Mouse (Mus musculus) adrenal gland, adult (tissue): ENCODE measurements around the gene Ddx54.

Experiments used
- DNase-seq, 2 experiments: peaks; one replicate each; pipeline ENCODE4 v3.0.0; 2022 to 2023; ENCODE audit warnings: low spot score in 1 of 2; ENCODE audit not compliant: inconsistent age in 2 of 2

The Ddx54 gene

GRCm38 (mm10) chr5:120640094-120640493, 27.6 kb downstream of the Ddx54 start:
- no peak for DNase-seq

- DNase-seq = peak; percentile 79 to 91
Measured at GRCm38 (mm10) chr5:120643365-120644085, 31.0 kb downstream of the Ddx54 start.

DNA sequence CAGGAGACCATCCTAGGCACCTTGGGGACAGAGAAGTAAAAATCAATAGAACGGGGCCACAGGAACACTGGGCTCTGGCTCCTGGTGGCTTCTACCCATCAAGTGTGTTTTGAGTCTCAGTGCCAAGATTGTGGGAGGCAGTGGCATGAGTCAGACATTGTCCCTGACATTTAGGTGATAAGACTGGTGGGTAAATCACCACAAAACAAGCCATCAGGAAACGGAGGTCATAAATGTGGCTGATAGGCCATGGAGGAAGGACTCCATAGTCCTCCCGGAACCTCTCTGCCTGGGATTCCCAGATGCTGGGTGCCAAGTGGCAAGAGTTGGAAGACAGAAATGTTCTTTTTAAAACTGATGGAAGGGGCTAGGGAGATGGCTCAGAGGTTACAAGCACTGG, 31.7 kb downstream of the Ddx54 start:
- peak; percentile 86 to 93 for DNase-seq

DNA sequence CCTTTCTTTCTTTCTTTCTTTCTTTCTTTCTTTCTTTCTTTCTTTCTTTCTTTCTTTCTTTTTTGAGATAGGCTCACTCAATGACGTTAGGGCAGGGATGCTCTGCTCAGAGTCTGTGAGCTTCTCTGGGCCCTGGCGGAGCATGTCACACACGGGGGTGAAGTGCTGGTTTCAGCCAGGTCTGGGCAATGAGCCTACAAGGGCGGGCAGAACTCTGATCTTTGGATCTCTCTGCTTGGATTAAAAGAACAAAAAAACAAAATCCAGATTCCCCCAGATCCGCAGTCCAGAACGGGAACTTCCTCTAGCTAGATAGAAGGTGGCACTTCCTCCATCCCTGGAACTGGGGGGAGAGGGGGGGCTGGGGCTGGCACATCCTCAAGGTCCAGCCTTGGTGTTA, 33.3 kb downstream of the Ddx54 start:
- peak; percentile 60 to 77 for DNase-seq

DNA sequence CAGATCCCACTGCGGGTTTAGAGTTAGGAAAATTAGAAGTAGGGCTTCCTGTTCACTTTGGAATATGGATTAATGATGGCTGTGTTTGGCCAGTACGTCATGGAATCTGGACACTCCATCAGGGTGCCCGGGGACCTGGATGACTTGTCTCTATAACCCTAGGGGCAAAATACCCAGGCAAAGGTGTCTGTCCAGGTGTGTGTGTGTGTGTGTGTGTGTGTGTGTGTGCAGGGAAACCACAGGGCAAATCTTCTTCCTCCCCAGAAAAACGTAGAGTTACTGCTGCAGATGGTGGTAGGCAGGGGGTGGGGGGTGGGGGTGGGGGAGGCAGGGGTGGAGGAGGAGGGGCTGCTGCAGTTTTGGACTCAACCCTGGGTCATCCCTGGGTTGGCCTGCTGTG, 34.8 kb downstream of the Ddx54 start:
- DNase-seq = no peak

DNA sequence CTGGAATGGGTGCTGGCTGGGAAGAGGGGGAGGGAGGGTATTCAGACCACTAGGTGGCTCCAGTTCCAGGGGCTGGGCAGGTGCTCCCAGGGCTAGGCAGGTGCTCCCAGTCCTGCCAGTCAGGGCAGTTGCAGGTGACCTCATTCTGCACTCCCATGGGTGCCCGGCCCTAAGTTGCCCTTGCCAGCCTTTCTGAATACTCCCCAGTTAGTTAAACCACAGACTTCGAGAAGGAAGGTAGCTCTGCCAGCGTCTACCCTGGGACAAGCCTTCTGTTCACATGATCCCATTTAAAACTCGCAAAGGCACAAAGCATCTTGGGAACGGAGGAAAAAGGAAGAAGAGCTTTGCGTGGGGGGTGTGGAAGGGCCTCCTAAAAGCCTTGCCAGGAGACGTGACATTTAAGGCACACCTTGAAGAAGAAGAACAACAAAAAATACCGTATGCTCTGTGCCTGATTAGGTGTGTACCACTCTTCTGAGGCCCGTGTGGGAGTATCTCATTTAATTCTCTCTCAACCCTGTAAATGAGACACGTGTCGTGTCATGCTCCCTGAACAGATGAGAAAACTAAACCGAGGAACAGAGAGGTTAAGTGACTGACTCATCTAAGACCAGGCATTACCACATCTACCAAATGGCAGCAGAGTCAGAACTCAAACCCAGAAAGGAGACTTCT, 35.4 kb downstream of the Ddx54 start:
- DNase-seq = peak in 1 of 2 experiments; percentile 60

DNA sequence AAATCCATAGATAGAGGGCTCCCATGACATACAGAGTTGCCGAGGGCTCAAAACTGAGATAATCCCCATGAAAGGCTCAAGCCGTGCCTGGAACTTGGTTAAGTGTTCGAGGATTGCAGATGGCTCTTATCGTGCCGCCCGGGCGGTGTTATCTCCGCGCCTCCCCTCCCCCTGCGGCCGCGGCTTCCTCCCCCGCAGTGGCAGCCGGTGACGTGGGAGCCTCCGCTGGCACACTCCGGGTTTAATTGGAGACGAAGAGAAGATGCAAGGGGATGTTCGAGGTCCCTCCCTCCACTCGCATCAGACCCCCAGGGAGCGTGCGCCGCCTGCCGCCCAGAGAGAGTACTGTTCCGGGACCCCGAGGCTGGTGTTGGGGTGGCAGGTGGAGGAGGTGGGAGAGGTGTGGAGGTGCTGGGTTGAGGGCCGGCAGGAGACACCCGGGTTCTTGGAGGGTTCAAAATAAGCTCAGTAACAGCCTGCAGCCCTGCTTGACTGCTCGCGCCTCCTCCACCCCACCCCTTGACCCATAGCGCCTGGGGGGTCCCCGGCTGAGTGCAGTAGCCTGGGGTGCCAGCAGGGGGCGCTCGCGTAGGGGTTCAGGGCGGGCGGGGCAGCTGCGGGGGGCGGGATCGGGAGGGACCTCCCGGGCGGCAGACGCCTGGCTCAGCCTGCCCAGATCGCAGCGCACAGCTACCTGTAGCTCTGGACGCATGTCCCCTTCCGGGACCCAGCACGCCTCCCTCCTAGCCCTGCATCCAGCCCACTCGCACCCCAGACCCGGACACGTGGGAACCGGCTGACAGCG, 36.2 kb downstream of the Ddx54 start, which contains the start of gene Rasal1:
Gene Rasal1 (plus strand): TSS at position 244 of the 805 bp plus-strand sequence.
- peak; percentile 72 to 90 for DNase-seq

GRCm38 (mm10) chr5:120649374-120649933, 36.9 kb downstream of the Ddx54 start:
- DNase-seq = no peak

DNA sequence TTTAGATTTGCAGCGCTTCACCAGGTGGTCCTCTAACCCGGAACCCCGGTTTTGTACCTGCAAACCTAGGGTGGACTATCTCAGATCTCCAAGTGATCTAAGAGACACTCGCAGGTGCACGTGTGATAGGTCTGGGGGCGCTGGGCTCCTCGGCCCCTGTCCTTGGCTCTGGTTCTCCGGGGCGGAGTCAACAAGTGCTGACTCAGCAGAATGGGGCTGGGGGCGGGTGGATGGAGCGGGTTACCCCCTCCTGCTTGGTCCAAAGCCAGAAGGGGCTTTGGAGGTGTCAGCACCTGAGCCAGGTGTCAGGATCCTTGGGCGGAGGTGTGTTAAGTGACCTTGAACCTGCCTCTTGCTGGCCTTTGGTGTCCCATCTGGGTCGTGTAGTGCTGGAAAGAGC, 37.4 kb downstream of the Ddx54 start:
- DNase-seq = peak in 1 of 2 experiments; percentile 59

GRCm38 (mm10) chr5:120651230-120651629, 38.7 kb downstream of the Ddx54 start:
- no peak for DNase-seq

- no peak for DNase-seq
Measured at GRCm38 (mm10) chr5:120652915-120653701, 40.6 kb downstream of the Ddx54 start.

DNA sequence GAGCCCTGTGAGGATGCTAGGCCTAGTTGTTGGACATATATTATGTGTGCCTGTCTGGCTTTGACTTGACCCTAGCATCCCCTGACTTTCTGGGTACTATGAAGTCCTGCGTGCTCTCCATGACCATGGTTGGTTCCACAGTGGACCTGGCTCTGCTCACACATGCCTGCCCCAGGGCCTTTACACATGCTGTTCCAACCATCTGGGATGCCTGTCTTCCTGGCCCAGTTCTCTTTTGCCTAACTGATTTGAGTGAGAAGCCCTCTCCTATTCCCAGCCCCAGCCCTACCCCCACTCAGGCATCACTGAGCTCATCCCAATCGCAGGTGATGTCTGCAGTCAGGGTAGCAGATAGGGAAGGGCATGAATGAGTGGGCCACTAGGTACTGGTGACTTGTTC, 41.3 kb downstream of the Ddx54 start:
- no peak for DNase-seq

GRCm38 (mm10) chr5:120656281-120656751, 43.8 kb downstream of the Ddx54 start:
- DNase-seq = no peak

DNA sequence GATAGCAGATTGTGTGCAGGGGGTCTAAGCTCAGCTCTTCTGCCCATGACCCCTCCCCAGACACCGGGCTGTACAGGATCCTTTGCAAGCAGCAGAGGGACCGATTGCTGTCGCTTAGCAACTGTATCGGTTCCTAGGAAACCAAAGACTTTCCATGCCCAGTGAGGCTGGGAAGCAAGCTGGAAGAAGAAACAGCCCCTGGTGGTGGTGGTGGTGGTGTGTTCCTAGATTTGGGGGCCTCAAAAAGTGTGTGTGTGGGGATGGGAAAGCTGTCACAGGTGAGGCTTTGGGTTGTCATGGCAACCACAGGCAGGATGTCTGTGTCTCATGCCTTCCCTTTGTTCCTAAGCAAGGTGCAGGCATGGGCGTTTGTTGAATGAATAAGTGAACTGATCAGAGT, 48.3 kb downstream of the Ddx54 start:
- DNase-seq = no peak

- DNase-seq = no peak
Measured at GRCm38 (mm10) chr5:120664888-120665287, 52.3 kb downstream of the Ddx54 start.

DNA sequence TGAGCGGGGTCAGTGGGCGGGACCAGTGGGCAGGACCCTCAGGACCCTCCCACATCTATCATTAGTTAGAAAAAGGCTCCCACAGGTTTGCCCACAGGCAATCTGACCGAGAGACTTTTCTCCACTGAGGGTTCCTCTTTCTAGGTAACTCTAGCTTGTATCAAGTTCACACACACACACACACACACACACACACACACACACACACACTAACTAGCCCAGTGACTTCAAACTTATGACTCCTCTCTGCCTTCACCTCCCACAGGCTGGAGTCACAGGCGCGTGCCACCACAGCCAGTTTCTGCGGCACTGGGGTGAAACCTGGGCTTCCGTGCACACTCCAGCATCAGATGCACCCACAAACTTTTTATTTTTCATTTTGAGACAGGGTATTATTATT, 56.2 kb downstream of the Ddx54 start:
- no peak for DNase-seq

DNA sequence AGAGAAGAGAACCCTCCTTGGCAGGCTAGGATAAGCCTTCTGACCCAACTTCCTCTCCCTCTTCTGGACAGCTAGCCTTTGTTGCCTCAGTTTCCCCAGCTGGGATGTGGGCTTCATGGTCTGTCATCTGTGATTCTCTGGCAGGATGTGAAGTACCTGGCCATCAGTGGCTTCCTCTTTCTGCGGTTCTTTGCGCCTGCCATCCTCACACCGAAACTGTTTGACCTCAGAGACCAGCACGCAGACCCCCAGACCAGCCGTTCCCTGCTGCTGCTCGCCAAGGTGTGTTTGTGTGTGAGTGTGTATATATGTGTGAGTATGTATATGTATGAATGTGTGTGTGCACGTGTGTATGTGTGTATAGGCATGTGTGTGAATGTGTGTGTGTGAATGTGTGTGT, 57.6 kb downstream of the Ddx54 start:
- no peak for DNase-seq

GRCm38 (mm10) chr5:120671865-120672264, 59.3 kb downstream of the Ddx54 start:
- no peak for DNase-seq

DNA sequence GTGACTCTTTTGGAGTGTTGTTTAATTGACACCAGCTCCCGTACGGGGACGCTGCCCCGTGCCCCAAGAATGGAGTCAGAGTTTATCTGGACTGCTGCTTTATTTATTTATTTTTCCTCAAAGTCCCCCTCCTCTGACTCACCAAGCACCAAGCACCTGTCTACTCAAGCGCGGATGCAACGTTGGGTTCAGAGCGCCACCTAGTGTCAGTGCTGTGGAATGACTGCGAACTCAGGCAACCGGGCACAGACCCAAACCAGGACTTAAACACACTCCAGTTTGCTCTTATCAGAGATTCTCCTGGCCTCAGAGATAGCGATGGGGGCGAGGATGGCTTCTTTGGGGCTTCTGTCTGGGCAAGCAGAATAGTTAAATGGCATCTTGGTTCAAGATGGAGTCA, 61.1 kb downstream of the Ddx54 start:
- peak; percentile 69 to 86 for DNase-seq
